Mouse (Mus musculus): ENCODE data around the gene Tnnc1. TPM values are rescaled to one million over a fixed set of nuclear protein-coding genes. Genes with fewer than 3 reads are reported as not detected.
A peak's percentile ranks its signal among the peaks of the same experiment; 100 is the strongest.

Gene Tnnc1
- polyA plus RNA-seq, 1 experiment = 24.4 TPM

- Histone ChIP-seq H3K4me1 (ENCODE audit: control insufficient read depth, insufficient read depth, insufficient read length, low read length) (peaks cover 9% of the 10 kb centered on the region; the same call in 1 of the 2 replicates), H3K27ac (replicated peaks; ENCODE audit: low read depth, low read length) (peak overlapping the region; percentile 20; the same call in 1 of the 2 replicates), H3K4me3 (ENCODE audit: insufficient read depth, low read depth, low read length) (no peak overlapping the region)
Observed at GRCm38 (mm10) chr14:31173537-31173936, 34.6 kb upstream of the Tnnc1 start.

GRCm38 (mm10) chr14:31177287-31177686 lies 30.8 kb upstream of the Tnnc1 start:
- Histone ChIP-seq H3K4me1 (ENCODE audit: control insufficient read depth, insufficient read depth, insufficient read length, low read length) (peaks cover 6% of the 10 kb centered on the region; the same call in 1 of the 2 replicates), H3K27ac (replicated peaks; ENCODE audit: low read depth, low read length) (no peak overlapping the region), H3K4me3 (ENCODE audit: insufficient read depth, low read depth, low read length) (no peak overlapping the region)

GRCm38 (mm10) chr14:31177715-31178114 lies 30.4 kb upstream of the Tnnc1 start:
- Histone ChIP-seq H3K27ac (replicated peaks; ENCODE audit: low read depth, low read length) (no peak overlapping the region), H3K4me3 (ENCODE audit: insufficient read depth, low read depth, low read length) (no peak overlapping the region), H3K4me1 (ENCODE audit: control insufficient read depth, insufficient read depth, insufficient read length, low read length) (peaks cover 4% of the 10 kb centered on the region; the same call in 1 of the 2 replicates)

GRCm38 (mm10) chr14:31179677-31180365 lies 28.3 kb upstream of the Tnnc1 start:
- Histone ChIP-seq H3K27ac (replicated peaks; ENCODE audit: low read depth, low read length) (no peak overlapping the region), H3K4me3 (ENCODE audit: insufficient read depth, low read depth, low read length) (no peak overlapping the region)

GRCm38 (mm10) chr14:31181512-31181911 lies 26.6 kb upstream of the Tnnc1 start:
- H3K4me3 ChIP-seq (ENCODE audit: insufficient read depth, low read depth, low read length) = no peak overlapping the region
- H3K27ac ChIP-seq (replicated peaks; ENCODE audit: low read depth, low read length) = peak overlapping the region; percentile 49; the same call in 1 of the 2 replicates
- peaks cover 4% of the 10 kb centered on the region for H3K4me1 ChIP-seq (ENCODE audit: control insufficient read depth, insufficient read depth, insufficient read length, low read length)

More at GRCm38 (mm10) chr14:31179677-31180365, 28.3 kb upstream of the Tnnc1 start:
- peaks cover 4% of the 10 kb centered on the region for H3K4me1 ChIP-seq (ENCODE audit: control insufficient read depth, insufficient read depth, insufficient read length, low read length)

- Histone ChIP-seq H3K4me1 (ENCODE audit: control insufficient read depth, insufficient read depth, insufficient read length, low read length) (peaks cover 4% of the 10 kb centered on the region), H3K27ac (replicated peaks; ENCODE audit: low read depth, low read length) (peak overlapping the region; percentile 84)
Observed at GRCm38 (mm10) chr14:31182786-31183290, 25.3 kb upstream of the Tnnc1 start.

GRCm38 (mm10) chr14:31183541-31183940 lies 24.6 kb upstream of the Tnnc1 start:
- Histone ChIP-seq H3K4me3 (ENCODE audit: insufficient read depth, low read depth, low read length) (no peak overlapping the region), H3K27ac (replicated peaks; ENCODE audit: low read depth, low read length) (peak overlapping the region; percentile 84), H3K4me1 (ENCODE audit: control insufficient read depth, insufficient read depth, insufficient read length, low read length) (peaks cover 4% of the 10 kb centered on the region)

More at GRCm38 (mm10) chr14:31182786-31183290, 25.3 kb upstream of the Tnnc1 start:
- H3K4me3 ChIP-seq (ENCODE audit: insufficient read depth, low read depth, low read length) = no peak overlapping the region

- Histone ChIP-seq H3K27ac (replicated peaks; ENCODE audit: low read depth, low read length) (peak overlapping the region; percentile 75), H3K4me3 (ENCODE audit: insufficient read depth, low read depth, low read length) (no peak overlapping the region), H3K4me1 (ENCODE audit: control insufficient read depth, insufficient read depth, insufficient read length, low read length) (peaks cover 4% of the 10 kb centered on the region)
Observed at GRCm38 (mm10) chr14:31184195-31184594, 23.9 kb upstream of the Tnnc1 start.

GRCm38 (mm10) chr14:31186656-31187055 lies 21.5 kb upstream of the Tnnc1 start:
- no peak overlapping the region for H3K27ac ChIP-seq (replicated peaks; ENCODE audit: low read depth, low read length)
- H3K4me3 ChIP-seq (ENCODE audit: insufficient read depth, low read depth, low read length) = no peak overlapping the region
- H3K4me1 ChIP-seq (ENCODE audit: control insufficient read depth, insufficient read depth, insufficient read length, low read length) = peaks cover 4% of the 10 kb centered on the region

- Histone ChIP-seq H3K27ac (replicated peaks; ENCODE audit: low read depth, low read length) (peak overlapping the region; percentile 79), H3K4me3 (ENCODE audit: insufficient read depth, low read depth, low read length) (no peak overlapping the region), H3K4me1 (ENCODE audit: control insufficient read depth, insufficient read depth, insufficient read length, low read length) (no peaks in the 10 kb centered on the region; the same call in 1 of the 2 replicates)
Observed at GRCm38 (mm10) chr14:31188771-31189181, 19.3 kb upstream of the Tnnc1 start.

- Histone ChIP-seq H3K4me1 (ENCODE audit: control insufficient read depth, insufficient read depth, insufficient read length, low read length) (no peaks in the 10 kb centered on the region; the same call in 1 of the 2 replicates), H3K4me3 (ENCODE audit: insufficient read depth, low read depth, low read length) (no peak overlapping the region), H3K27ac (replicated peaks; ENCODE audit: low read depth, low read length) (peak overlapping the region; percentile 81)
Observed at GRCm38 (mm10) chr14:31189348-31189747, 18.8 kb upstream of the Tnnc1 start.

- Histone ChIP-seq H3K4me3 (ENCODE audit: insufficient read depth, low read depth, low read length) (no peak overlapping the region), H3K27ac (replicated peaks; ENCODE audit: low read depth, low read length) (no peak overlapping the region), H3K4me1 (ENCODE audit: control insufficient read depth, insufficient read depth, insufficient read length, low read length) (peaks cover 9% of the 10 kb centered on the region)
Observed at GRCm38 (mm10) chr14:31191936-31192335, 16.2 kb upstream of the Tnnc1 start.

GRCm38 (mm10) chr14:31193791-31194190 lies 14.3 kb upstream of the Tnnc1 start:
- H3K4me3 ChIP-seq (ENCODE audit: insufficient read depth, low read depth, low read length) = no peak overlapping the region
- peaks cover 15% of the 10 kb centered on the region for H3K4me1 ChIP-seq (ENCODE audit: control insufficient read depth, insufficient read depth, insufficient read length, low read length)
- H3K27ac ChIP-seq (replicated peaks; ENCODE audit: low read depth, low read length) = no peak overlapping the region

- H3K27ac ChIP-seq (replicated peaks; ENCODE audit: low read depth, low read length) = no peak overlapping the region
- H3K4me1 ChIP-seq (ENCODE audit: control insufficient read depth, insufficient read depth, insufficient read length, low read length) = peaks cover 15% of the 10 kb centered on the region
- no peak overlapping the region for H3K4me3 ChIP-seq (ENCODE audit: insufficient read depth, low read depth, low read length)
Observed at GRCm38 (mm10) chr14:31194441-31194840, 13.7 kb upstream of the Tnnc1 start.

GRCm38 (mm10) chr14:31194891-31195513 lies 13.1 kb upstream of the Tnnc1 start:
- Histone ChIP-seq H3K27ac (replicated peaks; ENCODE audit: low read depth, low read length) (peak overlapping the region; percentile 76), H3K4me1 (ENCODE audit: control insufficient read depth, insufficient read depth, insufficient read length, low read length) (peaks cover 15% of the 10 kb centered on the region)

More at GRCm38 (mm10) chr14:31194891-31195513, 13.1 kb upstream of the Tnnc1 start:
- H3K4me3 ChIP-seq (ENCODE audit: insufficient read depth, low read depth, low read length) = no peak overlapping the region

Data from brown adipose tissue, adult 24 weeks (tissue).